Mouse (Mus musculus) left cerebral cortex, postnatal 25 days (tissue): ENCODE data around the gene Camk2b. TPM values are rescaled to one million over a fixed set of nuclear protein-coding genes. Genes with fewer than 3 reads are reported as not detected.

ENCODE experiments used
- total RNA-seq, 2 experiments: library from RNA; stranded (reverse); gene quantifications; 2 replicates each; pipeline ENCODE4 v1.2.3; 2021

Camk2b gene
- total RNA-seq, 2 experiments from 2014 or later = 645 to 685 TPM

Other genes starting within 250 kb of the Camk2b start
- 10 to 100 TPM in 1 of 2 experiments, 1 to 10 TPM in 1; 9.7 to 10.9 TPM for gene Polm, start 228.3 kb downstream of the Camk2b start, total RNA-seq
- 10 to 100 TPM; 13.2 to 16.0 TPM for gene Aebp1, start 204.4 kb downstream of the Camk2b start, total RNA-seq
- gene Pold2, start 188.1 kb downstream of the Camk2b start, total RNA-seq = 10 to 100 TPM; 20.1 to 20.2 TPM
- gene Myl7, start 167.6 kb downstream of the Camk2b start, total RNA-seq = not detected
- gene Gck, start 116.3 kb downstream of the Camk2b start, total RNA-seq = 1 to 10 TPM in 1 of 2 experiments, under 1 TPM in 1; 0.83 to 1.2 TPM
- gene Ykt6, start 110.7 kb downstream of the Camk2b start, total RNA-seq = 10 to 100 TPM; 82.9 to 87.6 TPM
- not detected for gene A730071L15Rik, start 133.7 kb upstream of the Camk2b start, total RNA-seq
- gene Nudcd3, start 134.1 kb upstream of the Camk2b start, total RNA-seq = 100 to 1,000 TPM; 124 to 125 TPM
- gene Npc1l1, start 163.8 kb upstream of the Camk2b start, total RNA-seq = 1 to 10 TPM; 1.1 TPM
- 10 to 100 TPM; 43.9 to 44.4 TPM for gene Ddx56, start 201.4 kb upstream of the Camk2b start, total RNA-seq
- 10 to 100 TPM; 88.9 to 94.6 TPM for gene Tmed4, start 208.5 kb upstream of the Camk2b start, total RNA-seq
- gene Ogdh, start 225.3 kb upstream of the Camk2b start, total RNA-seq = 100 to 1,000 TPM; 240 to 254 TPM